Mouse (Mus musculus) forebrain, embryonic 11.5 days (tissue): ENCODE measurements around the gene Dnajc4. TPM values are rescaled to one million over a fixed set of nuclear protein-coding genes. Genes with fewer than 3 reads are reported as not detected.

Source experiments
- ATAC-seq: fragments of 200-750 bp; cut with Nextera tagmentation; replicated peaks from 2 replicates; pipeline ENCODE4 v1.8.0; 2017; ENCODE audit warnings: moderate TSS enrichment; ENCODE audit not compliant: low FRiP score
- DNase-seq: peaks from one replicate; pipeline ENCODE4 v3.0.0-alpha.2; 2017; ENCODE audit warnings: low spot score
- H3K27ac ChIP-seq: fragments of 300-500 bp; sonication (generic); 2 replicates; pipeline ENCODE4 v1.5.1; 2014; ENCODE audit warnings: low read depth, low read length
- H3K27me3 ChIP-seq: fragments of 300-500 bp; sonication (generic); 2 replicates; pipeline ENCODE4 v1.6.1; 2014; ENCODE audit warnings: mild to moderate bottlenecking, low read length, mixed read lengths; ENCODE audit not compliant: control insufficient read depth, insufficient read depth
- H3K36me3 ChIP-seq: fragments of 300-500 bp; sonication (generic); 2 replicates; pipeline ENCODE4 v1.6.1; 2014; ENCODE audit warnings: mild to moderate bottlenecking, low read length, moderate library complexity, mixed read lengths; ENCODE audit not compliant: control insufficient read depth, insufficient read depth
- H3K4me1 ChIP-seq: fragments of 300-500 bp; sonication (generic); replicated peaks from 2 replicates; pipeline ENCODE4 v1.6.1; 2014; ENCODE audit warnings: low read length, mixed read lengths; ENCODE audit not compliant: control insufficient read depth, insufficient read depth
- H3K4me2 ChIP-seq: fragments of 300-500 bp; sonication (generic); 2 replicates; pipeline ENCODE4 v1.6.1; 2014; ENCODE audit warnings: low read depth, mild to moderate bottlenecking, low read length, moderate library complexity, mixed read lengths; ENCODE audit not compliant: severe bottlenecking
- H3K4me3 ChIP-seq: fragments of 300-500 bp; sonication (generic); 2 replicates; pipeline ENCODE4 v1.5.1; 2014; ENCODE audit warnings: low read depth, low read length
- H3K9ac ChIP-seq: fragments of 300-500 bp; sonication (generic); 2 replicates; pipeline ENCODE4 v1.6.1; 2014; ENCODE audit warnings: low read length
- H3K9me3 ChIP-seq: fragments of 300-500 bp; sonication (generic); 2 replicates; pipeline ENCODE4 v1.6.1; 2016; ENCODE audit warnings: low read length, mixed read lengths; ENCODE audit not compliant: control insufficient read depth
- WGBS: fragments of 180-500 bp; shearing (Covaris S2); extraction: QIAGEN DNeasy Blood & Tissue Kit; methylation state at CpG from one replicate; pipeline ENCODE4 v1.1.7; 2014; 5-methylcytosine and 5-hydroxymethylcytosine counted together
- polyA plus RNA-seq: library from polyadenylated mRNA; unstranded; fragments of >200 nt; fragmentation: Nextera tagmentation; extraction: Ambion mirVana; gene quantifications from 2 replicates; pipeline ENCODE4 v1.2.1, GENCODE M21; 2014

Dnajc4 gene
- polyA plus RNA-seq, 1 experiment from 2014 or later: 14.5 TPM

- Histone ChIP-seq H3K4me2 (no peak overlapping the region), H3K4me1 (peaks cover 8% of the 10 kb centered on the region; the same call in 1 of the 2 replicates), H3K36me3 (no peaks in the 10 kb centered on the region), H3K27me3 (no peaks in the 10 kb centered on the region), H3K9me3 (no peaks in the 10 kb centered on the region), H3K9ac (no peak overlapping the region; the same call in 1 of the 2 replicates), H3K27ac (no peak overlapping the region), H3K4me3 (no peak overlapping the region)
- WGBS: 87% methylated on average over 5 of the region's 5 CpGs
- no peak for DNase-seq
- ATAC-seq: no peak
Observed at GRCm38 (mm10) chr19:6949532-6949931, 42.8 kb downstream of the Dnajc4 start.

DNA sequence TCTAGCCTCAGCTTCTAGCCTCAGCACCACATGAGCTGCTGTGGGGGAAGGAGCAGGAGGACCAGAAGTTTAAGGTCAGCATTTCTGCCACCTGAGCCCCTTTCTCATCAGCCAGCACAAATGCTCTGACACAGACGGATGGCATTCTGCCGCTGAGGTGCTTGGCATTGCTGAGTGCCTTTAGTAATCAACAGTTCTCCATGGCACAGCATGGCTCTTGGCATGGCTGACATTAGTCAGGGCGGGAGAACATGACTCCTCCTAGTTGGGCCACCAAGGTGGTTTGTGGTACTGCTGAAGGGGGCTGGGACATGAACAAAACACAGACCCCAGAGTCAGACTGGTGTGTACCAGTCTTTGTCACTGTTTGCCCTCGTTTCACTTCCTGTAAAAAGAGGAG lies 44.2 kb downstream of the Dnajc4 start:
- ATAC-seq: no peak
- WGBS: 89% methylated on average over 4 of the region's 4 CpGs
- H3K36me3 ChIP-seq: no peaks in the 10 kb centered on the region
- H3K9ac ChIP-seq: no peak overlapping the region
- no peak overlapping the region for H3K4me3 ChIP-seq
- no peak for DNase-seq
- no peaks in the 10 kb centered on the region for H3K9me3 ChIP-seq
- no peak overlapping the region for H3K27ac ChIP-seq
- H3K4me2 ChIP-seq: no peak overlapping the region
- H3K27me3 ChIP-seq: no peaks in the 10 kb centered on the region
- H3K4me1 ChIP-seq: peaks cover 8% of the 10 kb centered on the region; the same call in 1 of the 2 replicates

DNA sequence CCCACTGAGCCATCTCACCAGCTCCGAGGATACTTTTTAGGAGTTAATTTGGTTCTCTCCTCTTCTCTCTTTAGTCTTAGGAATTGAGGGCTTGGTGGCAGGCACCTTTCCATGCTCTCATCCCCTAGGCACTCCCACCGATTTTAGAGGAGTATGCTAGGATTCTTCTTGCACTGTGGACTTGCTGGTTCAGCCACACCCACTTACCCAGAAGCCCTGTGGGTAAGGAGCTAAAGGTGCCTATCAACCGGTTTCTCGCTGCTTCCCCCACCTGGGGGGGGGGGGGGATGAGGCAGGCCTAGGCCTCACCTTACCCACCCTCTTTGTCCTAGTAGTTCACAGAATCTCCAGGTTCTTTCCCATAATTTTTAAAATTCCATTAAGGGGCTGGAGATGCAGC lies 44.6 kb downstream of the Dnajc4 start:
- H3K4me1 ChIP-seq: peaks cover 11% of the 10 kb centered on the region
- no peak overlapping the region for H3K4me2 ChIP-seq
- H3K36me3 ChIP-seq: no peaks in the 10 kb centered on the region
- DNase-seq: no peak
- 55% methylated on average over 4 of the region's 4 CpGs for WGBS
- H3K27me3 ChIP-seq: no peaks in the 10 kb centered on the region
- H3K27ac ChIP-seq: no peak overlapping the region
- no peaks in the 10 kb centered on the region for H3K9me3 ChIP-seq
- no peak overlapping the region for H3K4me3 ChIP-seq
- H3K9ac ChIP-seq: no peak overlapping the region
- no peak for ATAC-seq

DNA sequence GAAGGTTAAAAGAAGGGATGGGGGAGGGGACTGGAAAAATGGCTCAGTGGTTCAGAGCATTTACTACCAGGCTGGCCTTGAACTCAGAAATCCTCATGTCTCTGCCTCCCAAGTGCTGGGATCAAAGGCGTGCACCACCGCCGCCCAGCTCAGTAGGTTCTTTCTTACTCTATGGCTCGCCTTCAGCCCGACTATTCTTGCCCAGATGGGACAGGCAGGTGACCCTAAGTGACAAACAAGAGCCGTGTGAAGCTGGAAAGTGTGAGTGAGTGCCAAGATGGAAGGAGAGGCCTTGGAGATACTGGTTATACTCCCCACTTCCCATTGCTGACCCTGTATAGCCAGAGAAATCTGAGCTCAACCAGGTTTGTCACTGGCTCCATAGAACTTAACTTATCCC lies 48.7 kb downstream of the Dnajc4 start:
- Histone ChIP-seq H3K27me3 (no peaks in the 10 kb centered on the region), H3K36me3 (no peaks in the 10 kb centered on the region), H3K9ac (no peak overlapping the region), H3K9me3 (no peaks in the 10 kb centered on the region), H3K4me2 (no peak overlapping the region), H3K4me3 (no peak overlapping the region), H3K4me1 (peaks cover 15% of the 10 kb centered on the region), H3K27ac (no peak overlapping the region)
- ATAC-seq: no peak
- no peak for DNase-seq
- WGBS: 85% methylated on average over 6 of the region's 6 CpGs

DNA sequence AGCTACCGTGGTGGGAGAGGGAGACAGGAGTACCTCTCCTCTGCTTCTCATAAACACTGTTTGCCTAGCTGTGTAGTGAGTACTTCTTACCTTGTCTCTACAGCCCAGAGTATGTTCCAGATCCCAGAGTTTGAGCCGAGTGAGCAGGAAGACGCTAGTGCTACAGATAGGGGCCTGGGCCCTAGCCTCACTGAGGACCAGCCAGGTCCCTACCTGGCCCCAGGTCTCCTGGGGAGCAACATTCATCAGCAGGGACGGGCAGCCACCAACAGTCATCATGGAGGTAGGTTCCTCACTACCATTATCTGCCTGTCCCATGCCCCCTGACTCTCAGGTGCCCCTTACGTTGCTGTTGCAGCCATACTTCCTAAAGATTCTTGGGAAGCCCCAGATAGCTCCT lies 49.6 kb downstream of the Dnajc4 start:
- Histone ChIP-seq H3K4me3 (peak overlapping the region; percentile 65), H3K9me3 (no peaks in the 10 kb centered on the region), H3K4me1 (peaks cover 15% of the 10 kb centered on the region), H3K4me2 (peak overlapping the region; percentile 97), H3K9ac (peak overlapping the region; percentile 91), H3K27me3 (no peaks in the 10 kb centered on the region), H3K36me3 (no peaks in the 10 kb centered on the region), H3K27ac (peak overlapping the region; percentile 91)
- ATAC-seq: no peak
- DNase-seq: no peak
- WGBS: 25% methylated on average over 5 of the region's 5 CpGs

DNA sequence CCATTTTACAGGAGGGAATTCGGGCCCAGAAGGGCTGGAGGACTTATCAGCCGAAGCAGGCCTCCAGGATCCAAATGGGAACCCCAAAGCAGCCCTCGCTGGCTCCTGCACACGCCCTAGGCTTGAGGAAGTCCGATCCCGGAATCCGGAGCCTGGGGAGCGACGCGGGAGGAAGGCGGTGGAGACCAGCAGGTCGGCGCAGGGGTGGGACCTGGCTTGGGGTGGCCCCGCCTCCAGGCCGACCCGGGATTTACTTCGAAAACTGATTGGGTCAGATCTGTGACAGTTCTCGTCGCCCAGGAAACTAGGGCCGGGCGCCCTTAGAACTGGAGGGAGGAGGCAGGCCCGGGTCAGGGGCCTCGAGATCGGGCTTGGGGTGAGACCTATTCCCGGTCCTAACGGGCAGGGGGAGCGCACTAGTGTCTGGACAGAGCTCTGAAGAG lies 50.1 kb downstream of the Dnajc4 start, which contains the start of gene Gpr137:
Gpr137 (minus strand) TSS at position 232 of the 443 bp plus-strand sequence.
- Histone ChIP-seq H3K4me1 (peaks cover 15% of the 10 kb centered on the region), H3K4me3 (peak within 1 kb of the TSS; percentile 65), H3K27me3 (no peaks in the 10 kb centered on the region), H3K9ac (peak within 1 kb of the TSS; percentile 91), H3K27ac (peak within 1 kb of the TSS; percentile 91), H3K9me3 (no peaks in the 10 kb centered on the region), H3K36me3 (no peaks in the 10 kb centered on the region), H3K4me2 (peak within 1 kb of the TSS; percentile 97)
- ATAC-seq (peak; percentile 86), DNase-seq (peak; percentile 93)
- under 1% methylated on average over 27 of the region's 27 CpGs for WGBS

DNA sequence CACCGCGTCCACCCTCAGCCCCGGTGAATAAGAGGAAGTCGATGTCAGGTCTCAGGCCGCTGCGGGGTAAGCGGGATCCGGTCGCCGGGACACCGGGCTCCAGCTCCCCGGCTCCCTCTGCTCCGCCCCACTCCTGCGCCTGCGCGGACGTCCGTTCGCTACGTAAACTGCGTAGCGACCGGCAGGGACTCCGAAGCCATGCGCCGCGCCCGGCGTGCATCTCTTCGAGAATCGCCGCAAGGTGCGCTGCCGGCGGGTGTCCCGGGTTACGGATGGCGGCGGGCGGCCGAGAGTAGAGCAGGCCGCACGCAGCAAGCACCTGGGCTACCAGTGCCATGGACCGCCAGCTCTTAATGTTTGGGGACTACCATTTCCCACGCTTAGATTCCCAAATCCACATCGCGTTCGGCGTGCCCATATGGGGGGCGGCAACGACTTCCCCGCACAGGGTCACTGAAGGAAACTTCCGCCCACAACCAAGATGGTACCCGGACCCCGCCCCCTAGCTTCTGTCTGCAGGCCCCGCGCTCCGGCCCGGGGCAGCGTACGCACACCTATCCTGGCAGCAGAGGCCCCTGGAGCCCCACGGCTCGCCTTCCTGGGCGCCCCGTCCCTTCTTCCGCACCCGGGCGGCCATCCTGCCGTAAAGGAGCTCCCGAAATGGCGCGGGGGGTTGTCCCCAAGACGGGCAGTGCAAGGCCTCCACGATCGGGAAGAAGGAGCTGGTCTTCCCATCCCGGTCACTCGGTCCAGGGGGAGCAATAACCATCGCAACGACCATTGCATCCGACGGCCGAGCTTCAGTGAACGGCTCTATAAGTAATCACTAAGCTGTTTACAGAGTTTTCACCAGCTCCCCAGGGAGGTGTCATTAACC lies 50.8 kb downstream of the Dnajc4 start, which contains the start of gene Bad:
Bad (plus strand) TSS at position 490 of the 877 bp plus-strand sequence.
- H3K4me1 ChIP-seq: peaks cover 15% of the 10 kb centered on the region
- DNase-seq (peak; percentile 98), ATAC-seq (peak; percentile 86)
- no peaks in the 10 kb centered on the region for H3K9me3 ChIP-seq
- WGBS: under 1% methylated on average over 83 of the region's 83 CpGs
- H3K36me3 ChIP-seq: no peaks in the 10 kb centered on the region
- H3K27ac ChIP-seq: peak within 1 kb of the TSS; percentile 91
- H3K27me3 ChIP-seq: no peaks in the 10 kb centered on the region
- peak within 1 kb of the TSS; percentile 65 for H3K4me3 ChIP-seq
- peak within 1 kb of the TSS; percentile 91 for H3K9ac ChIP-seq
- peak within 1 kb of the TSS; percentile 97 for H3K4me2 ChIP-seq

- Histone ChIP-seq H3K27ac (no peak overlapping the region), H3K36me3 (no peaks in the 10 kb centered on the region), H3K4me2 (peak overlapping the region; percentile 97), H3K27me3 (peaks cover 5% of the 10 kb centered on the region; the same call in 1 of the 2 replicates), H3K4me3 (peak overlapping the region; percentile 65), H3K9me3 (no peaks in the 10 kb centered on the region), H3K4me1 (peaks cover 15% of the 10 kb centered on the region), H3K9ac (peak overlapping the region; percentile 91)
- ATAC-seq (peak; percentile 29), DNase-seq (no peak)
- WGBS: 22% methylated on average over 29 of the region's 29 CpGs
Observed at GRCm38 (mm10) chr19:6940396-6941351, 51.7 kb downstream of the Dnajc4 start.
